Mouse (Mus musculus) heart, adult 11 months (tissue): Measurements from ENCODE around the gene Usb1.

Experiments used
- DNase-seq: peaks from one replicate; pipeline ENCODE4 v3.0.0; 2022

The Usb1 gene

GRCm38 (mm10) chr8:95375374-95375930, 43.4 kb downstream of the Usb1 start:
- DNase-seq, result no peak

- no peak for DNase-seq
Measured at GRCm38 (mm10) chr8:95376309-95376999, 44.4 kb downstream of the Usb1 start.

- peak; percentile 84 for DNase-seq
Measured at GRCm38 (mm10) chr8:95377101-95377500, 45.0 kb downstream of the Usb1 start.

GRCm38 (mm10) chr8:95377863-95378291, 45.8 kb downstream of the Usb1 start:
- peak; percentile 95 for DNase-seq

GRCm38 (mm10) chr8:95378928-95379327, 46.8 kb downstream of the Usb1 start:
- peak; percentile 84 for DNase-seq

GRCm38 (mm10) chr8:95380953-95381352, 48.9 kb downstream of the Usb1 start:
- DNase-seq, result peak; percentile 96

GRCm38 (mm10) chr8:95381595-95381994, 49.5 kb downstream of the Usb1 start:
- DNase-seq, result peak; percentile 93

- DNase-seq, result no peak
Measured at GRCm38 (mm10) chr8:95384501-95384900, 52.4 kb downstream of the Usb1 start.

GRCm38 (mm10) chr8:95386037-95386436, 54.0 kb downstream of the Usb1 start:
- no peak for DNase-seq

GRCm38 (mm10) chr8:95387221-95387620, 55.1 kb downstream of the Usb1 start:
- no peak for DNase-seq

GRCm38 (mm10) chr8:95387936-95388335, 55.9 kb downstream of the Usb1 start:
- DNase-seq, result no peak

- no peak for DNase-seq
Measured at GRCm38 (mm10) chr8:95390312-95390711, 58.2 kb downstream of the Usb1 start.

GRCm38 (mm10) chr8:95391101-95391500, 59.0 kb downstream of the Usb1 start:
- DNase-seq, result no peak

- peak; percentile 98 for DNase-seq
Measured at GRCm38 (mm10) chr8:95392604-95393003, 60.5 kb downstream of the Usb1 start.

GRCm38 (mm10) chr8:95395186-95395918, 63.3 kb downstream of the Usb1 start:
- peak; percentile 86 for DNase-seq

GRCm38 (mm10) chr8:95396752-95397151, 64.7 kb downstream of the Usb1 start:
- DNase-seq, result peak; percentile 81
